Mouse (Mus musculus) liver, embryonic 14.5 days (tissue): ENCODE measurements around the gene Serpinf1. TPM values are rescaled to one million over a fixed set of nuclear protein-coding genes. Genes with fewer than 3 reads are reported as not detected.

ENCODE experiments used
- ATAC-seq: fragments of 200-750 bp; cut with Nextera tagmentation; 2 replicates; pipeline ENCODE4 v1.8.0; 2017; ENCODE audit warnings: moderate number of reproducible peaks, mild to moderate bottlenecking, moderate library complexity; ENCODE audit not compliant: insufficient read depth
- DNase-seq, 3 experiments: peaks; one replicate each; pipeline ENCODE4 v3.0.0-alpha.2; 2012 to 2013; ENCODE audit warnings: low read depth in 3 of 3, low spot score in 3 of 3
- H3K27ac ChIP-seq: fragments of 300-500 bp; sonication (generic); 2 replicates; pipeline ENCODE4 v1.5.1; 2014; ENCODE audit warnings: moderate library complexity, mild to moderate bottlenecking, control low read depth, inconsistent platforms
- H3K27me3 ChIP-seq: fragments of 300-500 bp; sonication (generic); 2 replicates; pipeline ENCODE4 v1.6.1; 2014; ENCODE audit warnings: mild to moderate bottlenecking, low read length, moderate library complexity; ENCODE audit not compliant: control insufficient read depth, insufficient read depth
- H3K36me3 ChIP-seq: fragments of 300-500 bp; sonication (generic); replicated peaks from 2 replicates; pipeline ENCODE4 v1.6.1; 2014; ENCODE audit warnings: low read depth; ENCODE audit not compliant: control insufficient read depth, insufficient read depth
- H3K4me1 ChIP-seq, 2 experiments: fragments of 200-500 bp in 1 of 2; fragments of 300-500 bp in 1 of 2; sonication (generic) in 1 of 2; replicated peaks; 2 replicates each; pipeline ENCODE4 v1.6.1; 2012 to 2014; ENCODE audit warnings: antibody characterized with exemption in 1 of 2, inconsistent platforms in 1 of 2, low read length in 1 of 2; ENCODE audit not compliant: control insufficient read depth in 2 of 2, insufficient read depth in 2 of 2
- H3K4me2 ChIP-seq: fragments of 300-500 bp; sonication (generic); 2 replicates; pipeline ENCODE4 v1.6.1; 2014; ENCODE audit warnings: low read depth, mild to moderate bottlenecking, control low read depth, moderate library complexity
- H3K4me3 ChIP-seq, 2 experiments: fragments of 200-500 bp in 1 of 2; fragments of 300-500 bp in 1 of 2; sonication (generic) in 1 of 2; 2 replicates each; pipeline ENCODE4 v1.5.1; 2012 to 2014; ENCODE audit warnings: low read depth in 2 of 2, low read length in 2 of 2, mild to moderate bottlenecking in 2 of 2, control low read depth in 1 of 2, inconsistent platforms in 1 of 2, moderate library complexity in 1 of 2; ENCODE audit not compliant: insufficient read depth in 1 of 2
- H3K9ac ChIP-seq: fragments of 300-500 bp; sonication (generic); replicated peaks from 2 replicates; pipeline ENCODE4 v1.6.1; 2014; ENCODE audit warnings: mild to moderate bottlenecking, control low read depth, moderate library complexity
- H3K9me3 ChIP-seq: fragments of 300-500 bp; sonication (generic); 2 replicates; pipeline ENCODE4 v1.6.1; 2016; ENCODE audit warnings: low read length, mixed read lengths; ENCODE audit not compliant: control insufficient read depth
- CTCF ChIP-seq: IDR thresholded peaks from 2 replicates; pipeline ENCODE4 v1.5.1; 2016; ENCODE audit warnings: antibody characterized with exemption, low read depth, control low read depth
- EP300 ChIP-seq: IDR thresholded peaks from 2 replicates; pipeline ENCODE4 v1.6.1; 2016; ENCODE audit warnings: antibody characterized with exemption, low read depth
- WGBS: fragments of 180-500 bp; shearing (Covaris S2); extraction: QIAGEN DNeasy Blood & Tissue Kit; methylation state at CpG from one replicate; pipeline ENCODE4 v1.1.7; 2014; ENCODE audit not compliant: insufficient replicate concordance; 5-methylcytosine and 5-hydroxymethylcytosine counted together
- polyA plus RNA-seq, 2 experiments: library from polyadenylated mRNA; depleted of rRNA in 1 of 2; stranded (reverse) in 1 of 2; unstranded in 1 of 2; fragments of >200 nt; fragmentation: Nextera tagmentation in 1 of 2; extraction: Ambion mirVana in 1 of 2; gene quantifications; 2 replicates each; pipeline versions ENCODE4 v1.2.1 to v1.2.3; 2012 to 2014

Serpinf1 gene
- polyA plus RNA-seq, 2 experiments, result 104 to 145 TPM

DNA sequence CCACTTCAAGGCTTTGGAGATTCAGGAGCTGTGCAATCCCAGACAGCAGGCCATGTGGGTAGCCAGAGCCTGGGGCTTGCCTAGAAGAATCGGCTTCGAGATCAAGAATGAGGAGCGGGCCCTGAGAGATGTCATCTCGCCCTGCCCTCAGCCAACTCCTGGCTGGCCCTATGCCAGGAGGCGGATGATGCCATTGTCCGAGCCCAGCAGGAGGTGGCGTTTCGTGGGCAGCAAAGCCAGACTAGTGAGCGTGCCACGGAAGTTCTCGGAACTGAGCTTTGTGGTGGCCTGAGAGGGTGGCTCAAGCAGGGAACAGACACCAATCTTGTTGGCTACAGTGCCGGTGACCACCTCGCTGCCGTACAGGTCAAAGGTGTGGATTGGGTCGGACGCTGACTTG, 19.1 kb upstream of the Serpinf1 start:
- TF ChIP-seq CTCF (no peak), EP300 (no peak)
- no peak overlapping the region for H3K27ac ChIP-seq
- 0 out of 4 replicates have a peak, but pooled peaks cover 0 to 2% of the 10 kb centered on the region in 2 experiments for H3K4me1 ChIP-seq
- no peak overlapping the region for H3K4me3 ChIP-seq
- H3K9me3 ChIP-seq, result no peaks in the 10 kb centered on the region
- H3K27me3 ChIP-seq, result no peaks in the 10 kb centered on the region
- H3K4me2 ChIP-seq, result no peak overlapping the region
- peaks cover 53% of the 10 kb centered on the region for H3K36me3 ChIP-seq
- H3K9ac ChIP-seq, result no peak overlapping the region
- ATAC-seq, result no peak
- DNase-seq, result no peak
- 90% methylated on average over 16 of the region's 16 CpGs for WGBS

- no peaks in the 10 kb centered on the region for H3K27me3 ChIP-seq
- 0 out of 4 replicates have a peak, but pooled peaks cover 0 to 2% of the 10 kb centered on the region in 2 experiments for H3K4me1 ChIP-seq
- no peak overlapping the region for H3K4me3 ChIP-seq
- no peak overlapping the region for H3K9ac ChIP-seq
- DNase-seq (no peak), ATAC-seq (no peak)
- no peak overlapping the region for H3K27ac ChIP-seq
- no peak for TF ChIP-seq EP300
- TF ChIP-seq CTCF, result no peak
- 74% methylated on average over 7 of the region's 7 CpGs for WGBS
- no peak overlapping the region for H3K4me2 ChIP-seq
- H3K9me3 ChIP-seq, result no peaks in the 10 kb centered on the region
- peaks cover 49% of the 10 kb centered on the region for H3K36me3 ChIP-seq
Observed at GRCm38 (mm10) chr11:75441034-75441433, 18.5 kb upstream of the Serpinf1 start.

DNA sequence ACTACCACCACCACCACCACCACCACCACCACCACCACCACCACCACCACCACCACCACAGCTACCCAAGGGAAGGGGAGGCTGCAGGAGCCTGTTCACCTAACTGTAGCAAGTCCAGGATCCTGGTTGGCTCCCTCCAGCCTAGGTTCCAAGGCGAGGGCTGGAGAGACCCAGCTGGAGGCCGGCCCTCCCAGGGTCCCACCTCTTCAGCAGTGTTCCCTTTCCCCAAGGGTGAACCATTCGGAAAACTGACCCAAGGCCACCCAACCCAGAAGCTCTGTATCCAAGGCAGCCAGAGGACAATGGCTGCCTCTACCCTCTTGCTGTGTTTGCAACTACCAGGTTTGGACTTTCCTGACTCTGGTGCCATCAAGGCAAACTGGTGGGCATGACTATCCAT, 17.4 kb upstream of the Serpinf1 start:
- WGBS, result 63% methylated on average over 3 of the region's 3 CpGs
- Histone ChIP-seq H3K27me3 (no peaks in the 10 kb centered on the region), H3K4me2 (no peak overlapping the region), H3K9me3 (no peaks in the 10 kb centered on the region), H3K36me3 (peaks cover 39% of the 10 kb centered on the region), H3K4me1 (0 out of 4 replicates have a peak, but pooled peaks cover 0 to 2% of the 10 kb centered on the region in 2 experiments), H3K9ac (no peak overlapping the region), H3K27ac (no peak overlapping the region), H3K4me3 (no peak overlapping the region)
- TF ChIP-seq CTCF (no peak), EP300 (no peak)
- ATAC-seq (no peak), DNase-seq (no peak)

DNA sequence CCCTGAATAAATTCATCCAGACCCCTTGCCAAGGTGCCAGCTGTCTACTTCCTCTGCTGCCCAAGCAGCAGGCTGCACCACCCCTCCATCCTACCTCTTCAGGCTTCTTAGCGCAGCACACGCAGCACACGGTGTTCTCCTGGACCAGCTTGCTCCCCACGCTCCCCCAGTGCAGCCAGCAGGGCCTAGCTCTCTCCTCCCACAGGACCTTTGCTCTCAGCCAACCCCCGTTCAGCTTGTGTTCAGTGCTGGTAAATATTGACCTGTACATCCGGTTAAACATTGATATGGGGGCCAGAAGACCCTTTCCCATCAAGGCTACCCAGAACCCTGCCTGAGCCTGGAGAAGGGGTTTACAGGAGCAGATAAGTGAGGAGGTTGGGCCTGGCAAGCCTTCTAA, 16.9 kb upstream of the Serpinf1 start, which contains the start of gene Serpinf2:
Gene Serpinf2, minus strand, starts transcription at position 229 of the 400 bp plus-strand sequence.
- H3K27ac ChIP-seq, result no peak within 1 kb of the TSS
- no peaks in the 10 kb centered on the region for H3K27me3 ChIP-seq
- 0 out of 4 replicates have a peak, but pooled peaks cover 0 to 2% of the 10 kb centered on the region in 2 experiments for H3K4me1 ChIP-seq
- TF ChIP-seq CTCF (no peak), EP300 (0 out of 2 replicates have a peak, but pooled peaks have one; percentile 28)
- ATAC-seq (peak; percentile 58), DNase-seq (no peak)
- peak within 1 kb of the TSS; percentile 33 to 56 for H3K4me3 ChIP-seq
- WGBS, result 71% methylated on average over 6 of the region's 6 CpGs
- H3K36me3 ChIP-seq, result peaks cover 35% of the 10 kb centered on the region
- no peak within 1 kb of the TSS; the same call in 1 of the 2 replicates for H3K9ac ChIP-seq
- peaks cover 3% of the 10 kb centered on the region for H3K9me3 ChIP-seq
- H3K4me2 ChIP-seq, result no peak within 1 kb of the TSS

DNA sequence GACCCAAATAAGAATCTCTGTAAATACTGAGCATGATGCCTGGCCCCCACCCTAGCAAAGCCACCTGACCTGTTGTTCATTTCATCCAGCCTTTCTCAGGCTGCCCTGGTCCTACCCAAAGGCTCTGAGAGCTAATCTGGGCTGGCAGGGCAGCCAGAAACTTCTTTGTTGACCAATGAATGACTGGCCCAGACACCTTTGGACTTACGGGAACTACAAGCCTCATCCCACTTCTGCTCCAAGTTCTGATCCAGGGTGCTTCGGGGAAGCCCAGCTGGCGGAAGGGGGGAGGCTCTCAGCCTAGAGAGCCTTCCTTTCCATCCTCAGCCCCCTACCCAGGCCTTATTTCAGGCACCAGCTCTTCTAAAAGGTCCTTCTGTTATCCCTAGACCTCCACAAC, 16.3 kb upstream of the Serpinf1 start:
- Histone ChIP-seq H3K9me3 (peaks cover 5% of the 10 kb centered on the region), H3K4me1 (0 out of 4 replicates have a peak, but pooled peaks cover 0 to 2% of the 10 kb centered on the region in 2 experiments), H3K36me3 (peaks cover 32% of the 10 kb centered on the region), H3K4me2 (no peak overlapping the region), H3K9ac (no peak overlapping the region; the same call in 1 of the 2 replicates), H3K27ac (no peak overlapping the region), H3K4me3 (peak overlapping the region; percentile 33 to 56), H3K27me3 (no peaks in the 10 kb centered on the region)
- DNase-seq (no peak), ATAC-seq (no peak)
- 76% methylated on average over 3 of the region's 3 CpGs for WGBS
- no peak for TF ChIP-seq EP300
- no peak for TF ChIP-seq CTCF
